Mouse (Mus musculus) embryonic facial prominence, embryonic 10.5 days (tissue): ENCODE measurements around the gene Ankra2. TPM values are rescaled to one million over a fixed set of nuclear protein-coding genes. Genes with fewer than 3 reads are reported as not detected.

ENCODE experiments used
- DNase-seq: peaks from one replicate; pipeline ENCODE4 v3.0.0-alpha.2; 2017; ENCODE audit warnings: low spot score
- H3K27ac ChIP-seq: fragments of 300-500 bp; sonication (generic); replicated peaks from 2 replicates; pipeline ENCODE4 v1.5.1; 2016; ENCODE audit warnings: mild to moderate bottlenecking
- H3K27me3 ChIP-seq: fragments of 300-500 bp; sonication (generic); replicated peaks from 2 replicates; pipeline ENCODE4 v1.6.1; 2016; ENCODE audit warnings: low read depth, mild to moderate bottlenecking; ENCODE audit not compliant: poor library complexity, severe bottlenecking
- H3K36me3 ChIP-seq: fragments of 300-500 bp; sonication (generic); replicated peaks from 2 replicates; pipeline ENCODE4 v1.6.1; 2016; ENCODE audit warnings: mild to moderate bottlenecking, moderate library complexity
- H3K4me1 ChIP-seq: fragments of 300-500 bp; sonication (generic); 2 replicates; pipeline ENCODE4 v1.6.1; 2016
- H3K4me3 ChIP-seq: fragments of 300-500 bp; sonication (generic); 2 replicates; pipeline ENCODE4 v1.5.1; 2016; ENCODE audit warnings: mild to moderate bottlenecking, moderate library complexity
- H3K9me3 ChIP-seq: fragments of 300-500 bp; sonication (generic); 2 replicates; pipeline ENCODE4 v1.6.1; 2016; ENCODE audit warnings: mild to moderate bottlenecking
- WGBS: fragments of 180-500 bp; shearing (Covaris S2); methylation state at CpG from one replicate; pipeline ENCODE4 v1.1.7; 2016; 5-methylcytosine and 5-hydroxymethylcytosine counted together
- polyA plus RNA-seq: library from polyadenylated mRNA; unstranded; fragments of >200 nt; fragmentation: Nextera tagmentation; extraction: Ambion mirVana; gene quantifications from 2 replicates; pipeline ENCODE4 v1.2.1, GENCODE M21; 2016

The Ankra2 gene
- polyA plus RNA-seq, 1 experiment from 2014 or later = 16.1 TPM

DNA sequence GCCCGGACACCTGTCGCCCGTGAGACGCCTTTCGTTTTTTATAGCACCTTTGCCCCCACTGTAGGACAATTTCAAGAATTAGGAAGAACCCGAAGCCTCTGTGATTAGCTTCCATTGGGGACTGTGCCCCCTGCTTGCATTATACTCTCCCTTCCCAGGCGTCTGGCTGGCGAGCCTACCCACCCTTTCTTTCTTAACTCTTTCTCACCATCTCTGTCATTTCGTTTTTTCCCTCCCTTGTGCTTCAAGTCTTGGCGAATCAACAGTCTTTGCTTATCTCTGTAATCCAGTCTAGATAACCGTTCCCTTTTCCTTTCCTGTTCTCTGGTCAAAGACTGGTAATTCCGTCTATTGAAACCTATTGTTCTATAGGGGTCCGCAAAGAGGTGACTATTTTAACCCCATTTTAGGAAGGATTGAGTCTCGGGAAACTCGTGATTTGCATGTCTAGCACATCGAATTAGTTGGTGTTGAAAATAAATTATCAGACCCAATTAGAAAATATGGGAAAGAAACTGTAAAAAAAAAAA is 649 bp downstream of the Ankra2 start:
- Histone ChIP-seq H3K36me3 (peaks cover 33% of the 10 kb centered on the region), H3K27ac (peak overlapping the region; percentile 92), H3K4me1 (peaks cover 23% of the 10 kb centered on the region), H3K27me3 (no peaks in the 10 kb centered on the region), H3K4me3 (peak overlapping the region; percentile 96), H3K9me3 (no peaks in the 10 kb centered on the region)
- no peak for DNase-seq
- 2% methylated on average over 16 of the region's 16 CpGs for WGBS

DNA sequence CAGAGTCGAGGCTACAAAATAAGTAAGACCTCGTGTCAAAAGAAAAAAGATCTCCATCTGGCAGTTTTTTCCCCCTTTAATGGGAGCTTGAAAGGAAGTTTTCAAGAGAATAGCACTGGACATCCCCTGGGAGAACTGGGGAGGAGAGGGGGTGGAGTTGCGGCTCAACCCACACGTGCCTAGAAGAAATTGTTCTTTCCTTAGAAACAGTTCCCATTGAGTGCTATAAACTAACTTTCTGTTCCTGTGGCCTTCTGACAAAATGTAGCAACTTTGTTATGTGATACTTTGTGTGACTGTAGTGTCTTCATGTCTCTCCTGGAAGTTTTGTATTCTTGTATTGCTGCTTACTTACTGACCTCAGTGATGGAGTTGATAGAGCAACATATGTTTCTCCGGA is 1.2 kb downstream of the Ankra2 start:
- H3K9me3 ChIP-seq = no peaks in the 10 kb centered on the region
- 40% methylated on average over 5 of the region's 5 CpGs for WGBS
- H3K36me3 ChIP-seq = peaks cover 33% of the 10 kb centered on the region
- no peak for DNase-seq
- H3K4me1 ChIP-seq = peaks cover 23% of the 10 kb centered on the region
- H3K27me3 ChIP-seq = no peaks in the 10 kb centered on the region
- H3K27ac ChIP-seq = 0 out of 2 replicates have a peak overlapping the region, but pooled peaks have one; percentile 92
- peak overlapping the region; percentile 96 for H3K4me3 ChIP-seq

- 95% methylated on average over 9 of the region's 9 CpGs for WGBS
- H3K4me1 ChIP-seq = no peaks in the 10 kb centered on the region
- H3K27me3 ChIP-seq = no peaks in the 10 kb centered on the region
- no peak for DNase-seq
- H3K9me3 ChIP-seq = no peaks in the 10 kb centered on the region
- peaks cover 51% of the 10 kb centered on the region for H3K36me3 ChIP-seq
- no peak overlapping the region for H3K4me3 ChIP-seq
- H3K27ac ChIP-seq = no peak overlapping the region
Observed at GRCm38 (mm10) chr13:98274023-98274422, 11.1 kb downstream of the Ankra2 start.

GRCm38 (mm10) chr13:98275646-98276045 is 12.8 kb downstream of the Ankra2 start:
- no peaks in the 10 kb centered on the region for H3K4me1 ChIP-seq
- no peak overlapping the region for H3K4me3 ChIP-seq
- H3K27me3 ChIP-seq = no peaks in the 10 kb centered on the region
- no peak overlapping the region for H3K27ac ChIP-seq
- DNase-seq = no peak
- no peaks in the 10 kb centered on the region for H3K9me3 ChIP-seq
- 85% methylated on average over 4 of the region's 4 CpGs for WGBS
- H3K36me3 ChIP-seq = peaks cover 44% of the 10 kb centered on the region

DNA sequence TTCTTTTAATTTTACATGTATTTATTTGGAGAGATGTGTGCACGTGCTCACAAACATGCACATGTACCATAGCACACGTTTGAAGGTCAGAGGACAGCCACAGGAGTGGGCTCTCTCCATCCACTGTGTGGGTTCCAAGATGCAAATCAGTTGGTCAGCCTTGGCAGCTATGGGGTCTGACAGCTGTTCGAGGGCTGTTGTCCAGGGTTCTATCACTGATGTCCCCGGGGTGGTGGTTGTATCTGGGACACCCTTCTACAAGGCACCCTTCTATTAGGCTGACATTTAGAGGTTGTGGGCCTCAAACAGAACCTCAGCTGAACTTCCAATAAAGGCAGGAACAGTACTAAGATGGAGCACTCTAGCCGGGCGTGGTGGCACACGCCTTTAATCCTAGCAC is 13.4 kb downstream of the Ankra2 start:
- Histone ChIP-seq H3K4me3 (no peak overlapping the region), H3K9me3 (no peaks in the 10 kb centered on the region), H3K4me1 (no peaks in the 10 kb centered on the region), H3K27ac (no peak overlapping the region), H3K27me3 (no peaks in the 10 kb centered on the region), H3K36me3 (peaks cover 38% of the 10 kb centered on the region)
- WGBS = 88% methylated on average over 7 of the region's 7 CpGs
- no peak for DNase-seq

- 87% methylated on average over 2 of the region's 2 CpGs for WGBS
- no peak overlapping the region for H3K4me3 ChIP-seq
- H3K9me3 ChIP-seq = no peaks in the 10 kb centered on the region
- no peak overlapping the region for H3K27ac ChIP-seq
- H3K36me3 ChIP-seq = peaks cover 25% of the 10 kb centered on the region
- no peaks in the 10 kb centered on the region for H3K4me1 ChIP-seq
- no peak for DNase-seq
- H3K27me3 ChIP-seq = no peaks in the 10 kb centered on the region
Observed at GRCm38 (mm10) chr13:98277501-98277900, 14.6 kb downstream of the Ankra2 start.

GRCm38 (mm10) chr13:98279686-98280085 is 16.8 kb downstream of the Ankra2 start, which contains the start of gene Gm21976:
Gm21976 (plus strand) TSS chr13:98279887.
- no peak for DNase-seq
- Histone ChIP-seq H3K4me3 (no peak within 1 kb of the TSS), H3K27me3 (no peaks in the 10 kb centered on the region), H3K9me3 (no peaks in the 10 kb centered on the region), H3K36me3 (peaks cover 6% of the 10 kb centered on the region), H3K27ac (no peak within 1 kb of the TSS), H3K4me1 (no peaks in the 10 kb centered on the region)
- 89% methylated on average over 5 of the region's 5 CpGs for WGBS

DNA sequence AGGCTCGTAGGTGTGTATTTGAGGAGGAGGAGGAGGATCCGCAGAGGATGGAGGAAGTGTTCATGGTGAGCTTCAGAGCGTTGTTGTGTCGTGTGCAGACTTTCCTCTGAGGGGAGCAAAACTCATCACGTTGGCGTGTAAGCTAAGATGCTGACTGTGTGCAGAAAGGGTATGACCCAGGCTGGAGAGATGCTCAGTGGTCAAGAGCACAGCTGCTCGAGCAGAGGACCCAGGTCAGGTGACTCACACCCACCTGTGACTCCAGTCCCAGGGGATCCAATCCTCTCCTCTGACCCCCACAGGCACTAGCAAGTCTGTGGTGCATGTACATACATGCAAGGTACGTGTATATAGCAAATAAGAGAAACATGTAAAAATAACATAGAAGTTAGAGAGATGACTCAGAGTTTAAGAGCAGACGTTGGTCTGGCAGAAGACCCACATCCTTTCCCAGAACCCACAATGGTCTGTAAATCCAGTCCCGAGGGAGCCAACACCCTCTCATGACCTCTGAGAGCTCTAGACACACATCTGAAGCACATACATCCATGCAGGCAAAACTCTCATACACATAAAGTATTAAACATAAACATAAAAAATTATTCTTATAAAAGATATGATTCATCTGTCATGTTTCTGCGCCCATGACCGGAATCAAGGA is 18.2 kb downstream of the Ankra2 start:
- Histone ChIP-seq H3K27ac (no peak overlapping the region), H3K36me3 (no peaks in the 10 kb centered on the region; the same call in 1 of the 2 replicates), H3K4me1 (no peaks in the 10 kb centered on the region), H3K9me3 (no peaks in the 10 kb centered on the region), H3K27me3 (no peaks in the 10 kb centered on the region), H3K4me3 (no peak overlapping the region)
- no peak for DNase-seq
- 79% methylated on average over 12 of the region's 12 CpGs for WGBS

DNA sequence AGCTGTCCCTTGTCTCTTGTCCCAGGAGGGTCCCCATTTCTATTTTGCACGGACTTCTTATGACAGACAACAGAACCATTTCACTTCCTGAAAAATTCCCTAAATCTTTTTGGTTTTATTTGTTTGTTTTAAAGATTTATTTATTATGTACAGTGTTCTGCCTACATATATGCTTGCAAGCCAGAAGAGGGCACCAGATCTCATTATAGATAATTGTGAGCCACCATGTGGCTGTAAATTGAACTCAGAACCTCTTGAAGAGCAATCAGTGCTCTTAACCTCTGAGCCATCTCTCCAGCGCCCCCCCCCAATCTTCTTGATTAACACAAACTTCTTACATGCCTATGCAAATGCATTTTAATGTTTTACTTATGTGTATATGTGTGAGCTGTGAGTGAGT is 27.8 kb downstream of the Ankra2 start:
- H3K27ac ChIP-seq = no peak overlapping the region
- peaks cover 6% of the 10 kb centered on the region for H3K4me1 ChIP-seq
- no peaks in the 10 kb centered on the region for H3K27me3 ChIP-seq
- no peak overlapping the region for H3K4me3 ChIP-seq
- peaks cover 6% of the 10 kb centered on the region for H3K9me3 ChIP-seq
- DNase-seq = no peak
- 50% methylated on average over 2 of the region's 2 CpGs for WGBS
- no peaks in the 10 kb centered on the region for H3K36me3 ChIP-seq

DNA sequence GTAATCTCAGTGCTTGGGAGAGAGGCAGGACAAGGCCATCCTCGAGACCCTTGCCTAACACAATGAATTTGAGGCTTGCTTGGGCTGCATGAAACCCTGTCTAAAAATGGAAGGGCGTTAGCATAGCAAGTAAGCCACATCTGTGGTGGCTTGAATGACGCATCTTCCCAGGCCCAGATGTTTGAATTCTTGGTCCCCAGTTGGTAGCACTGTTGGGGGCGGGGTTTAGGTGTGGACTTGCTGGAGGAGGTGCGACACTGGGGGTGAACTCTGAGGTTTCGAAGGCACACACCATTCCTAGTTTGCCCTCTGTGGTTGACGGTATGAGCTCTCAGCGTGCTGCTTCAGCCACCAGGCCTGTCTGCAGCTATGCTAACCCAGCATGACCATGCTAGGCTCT is 28.8 kb downstream of the Ankra2 start:
- Histone ChIP-seq H3K27ac (no peak overlapping the region), H3K4me1 (peaks cover 6% of the 10 kb centered on the region), H3K9me3 (peaks cover 6% of the 10 kb centered on the region), H3K4me3 (no peak overlapping the region), H3K27me3 (no peaks in the 10 kb centered on the region), H3K36me3 (no peaks in the 10 kb centered on the region)
- WGBS = 83% methylated on average over 8 of the region's 8 CpGs
- DNase-seq = no peak

GRCm38 (mm10) chr13:98296072-98296471 is 33.2 kb downstream of the Ankra2 start:
- Histone ChIP-seq H3K27me3 (no peaks in the 10 kb centered on the region), H3K4me1 (peaks cover 9% of the 10 kb centered on the region), H3K4me3 (no peak overlapping the region), H3K36me3 (no peaks in the 10 kb centered on the region), H3K9me3 (peaks cover 6% of the 10 kb centered on the region), H3K27ac (no peak overlapping the region)
- 51% methylated on average over 5 of the region's 5 CpGs for WGBS
- no peak for DNase-seq

DNA sequence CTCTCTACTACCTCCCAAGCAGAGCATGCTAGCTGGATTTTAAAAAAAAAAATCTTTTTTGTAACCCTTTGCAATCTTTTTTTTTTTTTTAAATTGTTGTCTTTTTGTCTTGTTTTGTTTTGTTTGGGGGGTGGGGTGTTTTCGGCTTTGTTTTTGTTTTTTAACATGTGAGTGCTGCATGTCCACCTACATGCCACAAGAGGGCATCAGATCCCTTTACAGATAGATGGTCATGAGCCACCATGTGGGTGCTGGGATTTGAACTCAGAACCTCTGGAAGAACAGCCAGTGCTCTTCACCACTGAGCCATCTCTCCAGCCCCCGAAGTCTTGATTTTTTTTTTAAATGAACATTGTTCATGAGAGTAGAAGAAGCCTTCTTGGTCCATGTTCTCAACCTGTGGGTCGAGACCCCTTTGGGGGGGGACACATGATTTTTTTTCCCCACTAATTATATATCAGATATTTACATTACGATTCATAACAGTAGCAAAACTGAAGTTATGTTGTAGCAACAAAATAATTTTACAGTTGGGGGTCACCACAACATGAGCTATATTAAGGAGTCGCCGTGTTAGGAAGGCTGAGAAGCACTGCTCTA is 35.1 kb downstream of the Ankra2 start:
- peaks cover 3% of the 10 kb centered on the region; the same call in 1 of the 2 replicates for H3K4me1 ChIP-seq
- WGBS = 93% methylated on average over 6 of the region's 6 CpGs

More for the DNA sequence above, 35.1 kb downstream of the Ankra2 start:
- H3K4me3 ChIP-seq = no peak overlapping the region
- peaks cover 6% of the 10 kb centered on the region for H3K9me3 ChIP-seq
- H3K27me3 ChIP-seq = no peaks in the 10 kb centered on the region
- no peak for DNase-seq
- no peak overlapping the region for H3K27ac ChIP-seq
- no peaks in the 10 kb centered on the region for H3K36me3 ChIP-seq
